Mouse (Mus musculus) CH12.LX (cell line): ENCODE data around the gene Arhgap31. TPM values are rescaled to one million over a fixed set of nuclear protein-coding genes. Genes with fewer than 3 reads are reported as not detected.

ENCODE experiments used
- DNase-seq: peaks from one replicate; pipeline ENCODE4 v3.0.0-alpha.2; 2013; ENCODE audit errors: extremely low read depth
- H3K27ac ChIP-seq: 2 replicates; pipeline ENCODE4 v1.5.1; 2012; ENCODE audit warnings: low read depth, mild to moderate bottlenecking, control low read depth, moderate library complexity; ENCODE audit not compliant: insufficient read depth
- H3K27me3 ChIP-seq: replicated peaks from 2 replicates; pipeline ENCODE3; 2012; ENCODE audit warnings: inconsistent platforms
- H3K36me3 ChIP-seq, 2 experiments: replicated peaks in 1 of 2; 2 replicates each; pipeline versions ENCODE3 to v1.6.1; 2012; ENCODE audit warnings: inconsistent platforms in 1 of 2, low read length in 1 of 2, mild to moderate bottlenecking in 1 of 2, mixed read lengths in 1 of 2, moderate library complexity in 1 of 2; ENCODE audit not compliant: control insufficient read depth in 1 of 2, insufficient read depth in 1 of 2
- H3K4me1 ChIP-seq, 2 experiments: 2 replicates each; pipeline ENCODE4 v1.6.1; 2012; ENCODE audit warnings: inconsistent platforms in 1 of 2, moderate library complexity in 1 of 2; ENCODE audit not compliant: insufficient read depth in 2 of 2, control insufficient read depth in 1 of 2
- H3K4me2 ChIP-seq: 2 replicates; pipeline ENCODE4 v1.6.1; 2012; ENCODE audit warnings: low read depth, mild to moderate bottlenecking, control low read depth; ENCODE audit not compliant: poor library complexity, insufficient read depth, severe bottlenecking
- H3K4me3 ChIP-seq, 3 experiments: fragments of 150-350 bp in 1 of 3; sonication (generic) in 1 of 3; replicated peaks in 1 of 3; 2 replicates each; pipeline versions ENCODE3 to v1.5.1; 2011 to 2012; ENCODE audit warnings: low read depth in 2 of 3, low read length in 2 of 3, mild to moderate bottlenecking in 2 of 3, moderate library complexity in 2 of 3, control low read depth in 1 of 3, improper control_type of control experiment in 1 of 3, inconsistent platforms in 1 of 3, mixed read lengths in 1 of 3; ENCODE audit not compliant: poor library complexity in 1 of 3
- H3K79me2 ChIP-seq: replicated peaks from 2 replicates; pipeline ENCODE4 v1.6.1; 2012; ENCODE audit warnings: mild to moderate bottlenecking, moderate library complexity; ENCODE audit not compliant: control insufficient read depth, poor library complexity, insufficient read depth, severe bottlenecking; ENCODE audit errors: extremely low read depth
- H3K9ac ChIP-seq: 2 replicates; pipeline ENCODE4 v1.6.1; 2012; ENCODE audit warnings: low read depth, mild to moderate bottlenecking, control low read depth, moderate library complexity; ENCODE audit not compliant: insufficient read depth
- H3K9me3 ChIP-seq: replicated peaks from 2 replicates; pipeline ENCODE3; 2012; ENCODE audit warnings: low read length, inconsistent platforms, mixed read lengths
- CHD1 ChIP-seq: IDR thresholded peaks from 2 replicates; pipeline ENCODE4 v1.6.1; 2012; ENCODE audit warnings: low read depth, low read length, improper control_type of control experiment, inconsistent platforms
- EP300 ChIP-seq: IDR thresholded peaks from 2 replicates; pipeline ENCODE4 v1.6.1; 2011; ENCODE audit warnings: low read length, improper control_type of control experiment
- GABPA ChIP-seq: IDR thresholded peaks from 2 replicates; pipeline ENCODE4 v1.6.1; 2012; ENCODE audit warnings: low read depth, low read length, improper control_type of control experiment, inconsistent platforms; ENCODE audit not compliant: insufficient replicate concordance
- HCFC1 ChIP-seq: IDR thresholded peaks from 2 replicates; pipeline ENCODE4 v1.6.1; 2012; ENCODE audit warnings: low read depth, mild to moderate bottlenecking, inconsistent platforms, low read length, improper control_type of control experiment
- JUN ChIP-seq: IDR thresholded peaks from 2 replicates; pipeline ENCODE4 v1.6.1; 2011; ENCODE audit warnings: low read depth, mild to moderate bottlenecking, low read length, improper control_type of control experiment, moderate library complexity; ENCODE audit not compliant: insufficient read depth
- MYC ChIP-seq: IDR thresholded peaks from 2 replicates; pipeline ENCODE4 v1.6.1; 2011; ENCODE audit warnings: low read depth, mild to moderate bottlenecking, improper control_type of control experiment, low read length
- NRF1 ChIP-seq: IDR thresholded peaks from 2 replicates; pipeline ENCODE4 v1.6.1; 2014; ENCODE audit warnings: low read depth, mild to moderate bottlenecking, inconsistent platforms, low read length, improper control_type of control experiment, moderate library complexity
- PAX5 ChIP-seq: IDR thresholded peaks from 2 replicates; pipeline ENCODE4 v1.6.1; 2012; ENCODE audit warnings: low read length, inconsistent platforms, mixed read lengths
- POLR2A ChIP-seq: IDR thresholded peaks from 2 replicates; pipeline ENCODE4 v1.6.1; 2011; ENCODE audit warnings: low read depth, mild to moderate bottlenecking, improper control_type of control experiment, low read length
- RAD21 ChIP-seq: IDR thresholded peaks from 2 replicates; pipeline ENCODE4 v1.6.1; 2011; ENCODE audit warnings: low read depth, mild to moderate bottlenecking, low read length, improper control_type of control experiment, moderate library complexity
- RCOR1 ChIP-seq: conservative IDR thresholded peaks from 2 replicates; pipeline ENCODE4 v1.6.1; 2012; ENCODE audit warnings: low read depth, mild to moderate bottlenecking, inconsistent platforms, low read length, improper control_type of control experiment
- TCF12 ChIP-seq: IDR thresholded peaks from 2 replicates; pipeline ENCODE4 v1.6.1; 2014; ENCODE audit warnings: low read depth, mild to moderate bottlenecking, inconsistent platforms, low read length, improper control_type of control experiment
- ZC3H11A ChIP-seq: IDR thresholded peaks from 2 replicates; pipeline ENCODE4 v1.6.1; 2012; ENCODE audit warnings: low read depth, mild to moderate bottlenecking, inconsistent platforms, low read length, improper control_type of control experiment
- ZKSCAN1 ChIP-seq: IDR thresholded peaks from 2 replicates; pipeline ENCODE4 v1.6.1; 2012; ENCODE audit warnings: low read depth, inconsistent platforms, low read length, improper control_type of control experiment, borderline replicate concordance
- ZMIZ1 ChIP-seq: IDR thresholded peaks from 2 replicates; pipeline ENCODE4 v1.6.1; 2012; ENCODE audit warnings: low read depth, mild to moderate bottlenecking, inconsistent platforms, low read length, improper control_type of control experiment
- ZNF384 ChIP-seq: IDR thresholded peaks from 2 replicates; pipeline ENCODE4 v1.6.1; 2012; ENCODE audit warnings: low read depth, low read length, improper control_type of control experiment, inconsistent platforms
- dilution Hi-C: fragments of 300-500 bp; cut with MboI; formaldehyde crosslinking; loops from 2 replicates; pipeline ENCODE4 v1.14.3; 2020; ENCODE audit warnings: low sequenced_read_pairs; ENCODE audit not compliant: extremely low pct_unique_long_range_greater_than_20kb, extremely low pct_ligation_motif_present
- in situ Hi-C: fragments of 300-500 bp; cut with MboI; formaldehyde crosslinking; loops from 3 replicates; pipeline ENCODE4 v1.14.3; 2019; ENCODE audit warnings: low sequenced_read_pairs, low pct_ligation_motif_present, low pct_unique_long_range_greater_than_20kb, mixed read lengths
- polyA plus RNA-seq: library from polyadenylated mRNA; unstranded; fragments of >175 nt; gene quantifications from 2 replicates; pipeline ENCODE4 v1.2.1, GENCODE M21; 2012; ENCODE audit warnings: low read depth; ENCODE audit not compliant: insufficient read length
- total RNA-seq, 2 experiments: library from RNA; depleted of rRNA; stranded (reverse); fragments of 300-350 nt in 1 of 2; fragments of >200 nt in 1 of 2; gene quantifications; 2 replicates each; pipeline ENCODE4 v1.2.3; 2012 to 2014

Gene Arhgap31
- total and polyA plus RNA-seq, 3 experiments: 0.15 to 2.0 (median 0.76) TPM

DNA sequence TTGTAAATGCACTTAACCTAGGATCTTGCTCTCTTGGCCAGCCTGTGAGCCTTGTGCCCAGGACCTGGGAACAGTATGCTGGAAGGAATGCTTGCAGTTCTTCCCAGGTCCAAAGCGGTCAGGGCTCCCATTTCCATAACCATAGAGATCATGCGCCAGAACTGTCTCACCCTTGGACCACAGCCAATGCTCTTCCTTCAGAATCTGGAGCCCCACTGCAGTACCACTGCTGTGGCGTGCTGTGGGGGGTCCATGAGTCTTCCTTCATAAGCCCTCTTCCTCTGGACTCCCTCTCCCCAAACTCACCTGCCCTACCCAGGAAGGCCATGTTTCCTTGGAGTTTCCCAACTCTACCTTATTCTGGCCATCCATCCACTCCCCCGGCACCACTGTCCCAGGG lies 46.6 kb downstream of the Arhgap31 start:
- no peak for DNase-seq
- no peaks in the 10 kb centered on the region for H3K27me3 ChIP-seq
- no peaks in the 10 kb centered on the region for H3K9me3 ChIP-seq
- TF ChIP-seq RAD21 (no peak), HCFC1 (no peak), TCF12 (no peak), JUN (no peak), NRF1 (no peak), MYC (no peak), GABPA (no peak), PAX5 (no peak), ZNF384 (no peak), ZMIZ1 (no peak), POLR2A (no peak)
- dilution Hi-C loops: no loop called here
- H3K4me2 ChIP-seq: no peak overlapping the region
- in situ Hi-C loops: no loop called here
- H3K79me2 ChIP-seq: no peaks in the 10 kb centered on the region
- H3K9ac ChIP-seq: no peak overlapping the region
- H3K4me3 ChIP-seq: no peak overlapping the region
- no peak overlapping the region for H3K27ac ChIP-seq
- no peaks in the 10 kb centered on the region for H3K36me3 ChIP-seq
- no peaks in the 10 kb centered on the region for H3K4me1 ChIP-seq

DNA sequence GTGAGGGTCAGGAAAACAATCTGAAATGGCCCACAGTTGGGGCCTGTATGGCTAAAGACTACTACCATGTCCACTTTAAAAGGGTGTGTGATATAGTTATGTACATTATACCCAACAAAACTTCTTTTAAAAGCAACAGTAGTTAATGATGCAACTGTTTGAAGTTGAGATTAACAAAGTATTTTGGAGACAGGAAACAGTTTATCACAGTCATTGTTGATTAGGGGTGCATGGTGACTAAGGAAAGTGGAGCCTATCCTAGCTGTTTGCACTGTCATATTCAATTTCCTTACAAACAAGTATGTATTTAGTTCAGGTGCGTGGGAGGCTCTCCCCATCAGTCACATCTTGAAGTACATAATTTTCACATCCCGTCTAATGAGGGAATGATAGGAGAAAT lies 47.1 kb downstream of the Arhgap31 start:
- in situ Hi-C loops: no loop called here
- no peaks in the 10 kb centered on the region for H3K79me2 ChIP-seq
- H3K4me1 ChIP-seq: peaks cover 0 to 3% of the 10 kb centered on the region in 2 experiments; a peak in 1 of 4 replicates
- H3K27ac ChIP-seq: no peak overlapping the region
- H3K9ac ChIP-seq: no peak overlapping the region
- no peak for DNase-seq
- H3K9me3 ChIP-seq: no peaks in the 10 kb centered on the region
- no peaks in the 10 kb centered on the region for H3K36me3 ChIP-seq
- H3K4me2 ChIP-seq: no peak overlapping the region
- TF ChIP-seq EP300 (no peak), ZC3H11A (no peak), RCOR1 (no peak), ZNF384 (no peak), TCF12 (no peak)
- no peak overlapping the region for H3K4me3 ChIP-seq
- H3K27me3 ChIP-seq: no peaks in the 10 kb centered on the region
- dilution Hi-C loops: no loop called here

DNA sequence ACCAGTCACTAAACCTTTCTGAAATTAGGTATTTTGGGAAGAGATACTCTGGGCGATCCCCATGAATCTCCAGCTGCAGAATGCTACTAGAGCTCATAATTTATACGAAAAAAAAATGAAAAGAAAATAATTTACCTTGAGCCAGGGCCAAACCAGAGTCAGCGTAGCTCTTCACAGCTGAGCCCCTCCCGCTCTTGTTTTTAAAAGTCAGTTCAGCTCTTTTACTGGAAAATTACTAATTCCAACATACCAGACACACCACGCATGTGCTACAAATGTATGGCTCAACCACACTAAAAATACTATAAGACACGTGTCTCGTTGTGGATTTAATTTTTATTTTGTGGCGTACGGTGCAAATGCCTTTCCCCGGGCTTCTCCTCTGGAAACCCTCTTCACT lies 50.5 kb downstream of the Arhgap31 start:
- no peak overlapping the region for H3K4me3 ChIP-seq
- H3K4me1 ChIP-seq: peaks cover 0 to 3% of the 10 kb centered on the region in 2 experiments; a peak in 1 of 4 replicates
- no peaks in the 10 kb centered on the region for H3K79me2 ChIP-seq
- no peak overlapping the region for H3K4me2 ChIP-seq
- H3K27ac ChIP-seq: no peak overlapping the region
- H3K36me3 ChIP-seq: no peaks in the 10 kb centered on the region
- dilution Hi-C loops (no loop called here), in situ Hi-C loops (no loop called here)
- no peak overlapping the region for H3K9ac ChIP-seq
- no peak for DNase-seq
- TF ChIP-seq CHD1 (no peak), POLR2A (no peak), MYC (no peak), ZKSCAN1 (no peak)
- H3K27me3 ChIP-seq: peaks cover 4% of the 10 kb centered on the region
- no peaks in the 10 kb centered on the region for H3K9me3 ChIP-seq
